Mouse (Mus musculus) lung, adult 2 months (tissue): Measurements from ENCODE around the gene Cap2.

Experiments
- CTCF ChIP-seq: fragments of 200-500 bp; IDR thresholded peaks from 2 replicates; pipeline ENCODE4 v1.5.1; 2011; ENCODE audit warnings: mild to moderate bottlenecking, low read length, control low read depth; ENCODE audit not compliant: insufficient read depth
- POLR2A ChIP-seq: fragments of 200-500 bp; IDR thresholded peaks from 2 replicates; pipeline ENCODE4 v1.6.1; 2011; ENCODE audit warnings: low read depth, mild to moderate bottlenecking, control low read depth, low read length, borderline replicate concordance; ENCODE audit errors: extremely low read depth

- TF ChIP-seq CTCF (no peak), POLR2A (no peak)
Observed at GRCm38 (mm10) chr13:46613694-46614272, 112.1 kb downstream of the Cap2 start.
